Mouse (Mus musculus) heart, embryonic 10.5 days (tissue): ENCODE results near the gene Eif3c. TPM values are rescaled to one million over a fixed set of nuclear protein-coding genes. Genes with fewer than 3 reads are reported as not detected.

Experiments used
- DNase-seq: peaks from one replicate; pipeline ENCODE4 v3.0.0-alpha.2; 2017; ENCODE audit warnings: low spot score
- H3K27ac ChIP-seq: fragments of 300-500 bp; sonication (generic); 2 replicates; pipeline ENCODE4 v1.5.1; 2016; ENCODE audit warnings: mild to moderate bottlenecking
- H3K27me3 ChIP-seq: fragments of 300-500 bp; sonication (generic); 2 replicates; pipeline ENCODE4 v1.6.1; 2016; ENCODE audit warnings: mild to moderate bottlenecking; ENCODE audit not compliant: poor library complexity, insufficient read depth, severe bottlenecking
- H3K36me3 ChIP-seq: fragments of 300-500 bp; sonication (generic); 2 replicates; pipeline ENCODE4 v1.6.1; 2016; ENCODE audit warnings: mild to moderate bottlenecking, moderate library complexity
- H3K4me1 ChIP-seq: fragments of 300-500 bp; sonication (generic); 2 replicates; pipeline ENCODE4 v1.6.1; 2016; ENCODE audit warnings: mild to moderate bottlenecking
- H3K4me3 ChIP-seq: fragments of 300-500 bp; sonication (generic); 2 replicates; pipeline ENCODE4 v1.5.1; 2016; ENCODE audit warnings: mild to moderate bottlenecking, moderate library complexity
- H3K9me3 ChIP-seq: fragments of 300-500 bp; sonication (generic); 2 replicates; pipeline ENCODE4 v1.6.1; 2016; ENCODE audit warnings: mild to moderate bottlenecking, moderate library complexity
- WGBS: fragments of 180-500 bp; shearing (Covaris S2); methylation state at CpG from one replicate; pipeline ENCODE4 v1.1.7; 2016; 5-methylcytosine and 5-hydroxymethylcytosine counted together
- polyA plus RNA-seq: library from polyadenylated mRNA; unstranded; fragments of >200 nt; fragmentation: Nextera tagmentation; extraction: Ambion mirVana; gene quantifications from 2 replicates; pipeline ENCODE4 v1.2.1, GENCODE M21; 2016

Eif3c gene
- polyA plus RNA-seq, 1 experiment from 2014 or later, result 179 TPM

GRCm38 (mm10) chr7:126585717-126586116, 19.5 kb upstream of the Eif3c start, which contains the start of gene Cln3:
Cln3 (minus strand) TSS chr7:126585817.
- no peak for DNase-seq
- peaks cover 48% of the 10 kb centered on the region for H3K27me3 ChIP-seq
- no peak within 1 kb of the TSS for H3K4me3 ChIP-seq
- whole genome bisulfite sequencing, result 62% methylated on average over 6 of the region's 6 CpGs
- no peaks in the 10 kb centered on the region for H3K9me3 ChIP-seq
- H3K27ac ChIP-seq, result no peak within 1 kb of the TSS
- H3K36me3 ChIP-seq, result no peaks in the 10 kb centered on the region
- H3K4me1 ChIP-seq, result peaks cover 30% of the 10 kb centered on the region

GRCm38 (mm10) chr7:126584506-126584977, 18.3 kb upstream of the Eif3c start, which contains the start of gene Apobr:
Apobr (plus strand) TSS chr7:126584942.
- Histone ChIP-seq H3K36me3 (no peaks in the 10 kb centered on the region), H3K4me3 (peak within 1 kb of the TSS; percentile 73), H3K27ac (peak within 1 kb of the TSS; percentile 93), H3K27me3 (peaks cover 48% of the 10 kb centered on the region), H3K4me1 (peaks cover 30% of the 10 kb centered on the region), H3K9me3 (no peaks in the 10 kb centered on the region)
- 62% methylated on average over 8 of the region's 8 CpGs for WGBS
- no peak for DNase-seq

GRCm38 (mm10) chr7:126583761-126584160, 17.6 kb upstream of the Eif3c start:
- Histone ChIP-seq H3K4me1 (peaks cover 30% of the 10 kb centered on the region), H3K4me3 (peak overlapping the region; percentile 73), H3K27me3 (peaks cover 42% of the 10 kb centered on the region), H3K27ac (peak overlapping the region; percentile 93), H3K36me3 (no peaks in the 10 kb centered on the region), H3K9me3 (no peaks in the 10 kb centered on the region)
- 50% methylated on average over 6 of the region's 6 CpGs for WGBS
- DNase-seq, result no peak

- H3K36me3 ChIP-seq, result no peaks in the 10 kb centered on the region
These were observed 17.1 kb upstream of the Eif3c start for GRCm38 (mm10) chr7:126583251-126583709.

GRCm38 (mm10) chr7:126582759-126583158, 16.5 kb upstream of the Eif3c start:
- 1% methylated on average over 20 of the region's 20 CpGs for WGBS
- Histone ChIP-seq H3K4me3 (peak overlapping the region; percentile 73), H3K27me3 (peaks cover 31% of the 10 kb centered on the region), H3K36me3 (peaks cover 1% of the 10 kb centered on the region; the same call in 1 of the 2 replicates), H3K9me3 (no peaks in the 10 kb centered on the region), H3K27ac (peak overlapping the region; percentile 93), H3K4me1 (peaks cover 23% of the 10 kb centered on the region)
- DNase-seq, result peak; percentile 82

More at GRCm38 (mm10) chr7:126583251-126583709, 17.1 kb upstream of the Eif3c start:
- Histone ChIP-seq H3K27ac (peak overlapping the region; percentile 93), H3K4me3 (peak overlapping the region; percentile 73), H3K9me3 (no peaks in the 10 kb centered on the region), H3K4me1 (peaks cover 29% of the 10 kb centered on the region), H3K27me3 (peaks cover 37% of the 10 kb centered on the region)
- DNase-seq, result peak; percentile 96
- under 1% methylated on average over 22 of the region's 22 CpGs for WGBS

- no peak overlapping the region for H3K27ac ChIP-seq
- H3K4me3 ChIP-seq, result no peak overlapping the region
- peaks cover 6% of the 10 kb centered on the region; the same call in 1 of the 2 replicates for H3K36me3 ChIP-seq
- no peaks in the 10 kb centered on the region for H3K9me3 ChIP-seq
- peaks cover 17% of the 10 kb centered on the region for H3K4me1 ChIP-seq
- H3K27me3 ChIP-seq, result peaks cover 25% of the 10 kb centered on the region
- 74% methylated on average over 6 of the region's 6 CpGs for WGBS
- no peak for DNase-seq
These were observed 15.4 kb upstream of the Eif3c start for GRCm38 (mm10) chr7:126581661-126582060.

- Histone ChIP-seq H3K27ac (no peak overlapping the region), H3K36me3 (peaks cover 15% of the 10 kb centered on the region; the same call in 1 of the 2 replicates), H3K9me3 (no peaks in the 10 kb centered on the region), H3K27me3 (no peaks in the 10 kb centered on the region), H3K4me1 (peaks cover 16% of the 10 kb centered on the region), H3K4me3 (no peak overlapping the region)
- DNase-seq, result no peak
- 50% methylated on average over 8 of the region's 8 CpGs for WGBS
These were observed 13.0 kb upstream of the Eif3c start for GRCm38 (mm10) chr7:126579172-126579571.

GRCm38 (mm10) chr7:126576946-126577345, 10.7 kb upstream of the Eif3c start:
- no peak for DNase-seq
- 49% methylated on average over 8 of the region's 8 CpGs for WGBS
- Histone ChIP-seq H3K27ac (no peak overlapping the region), H3K4me3 (no peak overlapping the region), H3K9me3 (no peaks in the 10 kb centered on the region), H3K36me3 (peaks cover 23% of the 10 kb centered on the region; the same call in 1 of the 2 replicates), H3K4me1 (0 out of 2 replicates have a peak, but pooled peaks cover 6% of the 10 kb centered on the region), H3K27me3 (no peaks in the 10 kb centered on the region)

GRCm38 (mm10) chr7:126565693-126566092, 518 bp downstream of the Eif3c start:
- Histone ChIP-seq H3K9me3 (no peaks in the 10 kb centered on the region), H3K4me1 (no peaks in the 10 kb centered on the region), H3K27ac (peak overlapping the region; percentile 89), H3K4me3 (peak overlapping the region; percentile 89), H3K27me3 (no peaks in the 10 kb centered on the region), H3K36me3 (peaks cover 40% of the 10 kb centered on the region)
- no peak for DNase-seq
- WGBS, result under 1% methylated on average over 23 of the region's 28 CpGs

- Histone ChIP-seq H3K4me1 (no peaks in the 10 kb centered on the region), H3K4me3 (no peak overlapping the region), H3K27me3 (no peaks in the 10 kb centered on the region), H3K27ac (no peak overlapping the region), H3K9me3 (no peaks in the 10 kb centered on the region), H3K36me3 (peaks cover 99% of the 10 kb centered on the region)
- DNase-seq, result no peak
- WGBS, result 90% methylated on average over 5 of the region's 5 CpGs
These were observed 9.6 kb downstream of the Eif3c start for GRCm38 (mm10) chr7:126556635-126557034.

- no peak for DNase-seq
- 92% methylated on average over 1 of the region's 1 CpGs for WGBS
- Histone ChIP-seq H3K27ac (no peak overlapping the region), H3K4me1 (no peaks in the 10 kb centered on the region), H3K27me3 (no peaks in the 10 kb centered on the region), H3K9me3 (no peaks in the 10 kb centered on the region), H3K36me3 (peaks cover 99% of the 10 kb centered on the region), H3K4me3 (no peak overlapping the region)
These were observed 11.4 kb downstream of the Eif3c start for GRCm38 (mm10) chr7:126554796-126555195.

- Histone ChIP-seq H3K27ac (no peak overlapping the region), H3K36me3 (peaks cover 73% of the 10 kb centered on the region), H3K27me3 (no peaks in the 10 kb centered on the region), H3K4me1 (no peaks in the 10 kb centered on the region), H3K4me3 (no peak overlapping the region), H3K9me3 (no peaks in the 10 kb centered on the region)
- DNase-seq, result peak; percentile 17
- WGBS, result 91% methylated on average over 2 of the region's 2 CpGs
These were observed 20.6 kb downstream of the Eif3c start for GRCm38 (mm10) chr7:126545631-126546030.

GRCm38 (mm10) chr7:126541661-126542060, 24.6 kb downstream of the Eif3c start:
- Histone ChIP-seq H3K9me3 (no peaks in the 10 kb centered on the region), H3K27me3 (peaks cover 6% of the 10 kb centered on the region), H3K4me3 (no peak overlapping the region), H3K27ac (no peak overlapping the region), H3K4me1 (no peaks in the 10 kb centered on the region), H3K36me3 (peaks cover 33% of the 10 kb centered on the region)
- DNase-seq, result peak; percentile 57
- 84% methylated on average over 1 of the region's 1 CpGs for WGBS
